Mouse (Mus musculus) erythroblast, embryonic 14.5 days (primary cell): ENCODE results near the gene Gm9857.

ENCODE experiments used
- GATA1 ChIP-seq: IDR thresholded peaks from 2 replicates; pipeline ENCODE4 v1.6.1; 2012; ENCODE audit warnings: low read length, inconsistent platforms, mixed read lengths
- TAL1 ChIP-seq: IDR thresholded peaks from 3 replicates; pipeline ENCODE4 v1.6.1; 2012; ENCODE audit warnings: low read length, inconsistent platforms, mixed read lengths

DNA sequence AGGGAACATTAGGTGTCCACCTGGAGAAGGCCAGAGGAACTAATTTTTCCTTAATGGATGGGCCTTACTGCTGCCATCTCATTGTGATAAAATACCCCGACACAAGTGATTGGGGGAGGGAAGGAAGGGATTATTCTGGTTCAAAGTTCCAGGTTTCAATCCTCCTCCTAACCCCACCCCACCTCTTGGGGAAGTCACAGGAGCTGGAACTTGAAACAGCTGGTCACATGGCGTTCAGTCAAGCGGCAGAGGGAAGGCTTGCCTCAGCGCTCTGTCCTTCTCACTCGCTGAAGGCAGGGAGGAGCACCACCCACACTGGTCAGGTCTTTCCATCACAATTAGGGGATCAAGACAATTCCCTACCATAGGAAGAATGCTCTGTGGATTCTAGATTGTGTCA lies 1.6 kb downstream of the Gm9857 start:
- no peak for TF ChIP-seq GATA1
- no peak for TF ChIP-seq TAL1
